Mouse (Mus musculus) midbrain, embryonic 14.5 days (tissue): ENCODE measurements around the gene Srprb. TPM values are rescaled to one million over a fixed set of nuclear protein-coding genes. Genes with fewer than 3 reads are reported as not detected.

Experiments
- ATAC-seq: fragments of 200-750 bp; cut with Nextera tagmentation; 2 replicates; pipeline ENCODE4 v1.8.0; 2017; ENCODE audit warnings: moderate number of reproducible peaks, moderate library complexity; ENCODE audit not compliant: low FRiP score, low TSS enrichment
- DNase-seq: peaks from one replicate; pipeline ENCODE4 v3.0.0-alpha.2; 2015
- H3K27ac ChIP-seq: fragments of 300-500 bp; sonication (generic); replicated peaks from 2 replicates; pipeline ENCODE4 v1.5.1; 2014; ENCODE audit warnings: mild to moderate bottlenecking, low read depth, low read length, moderate library complexity
- H3K27me3 ChIP-seq: fragments of 300-500 bp; sonication (generic); 2 replicates; pipeline ENCODE4 v1.6.1; 2014; ENCODE audit warnings: low read length, control low read depth, mixed read lengths; ENCODE audit not compliant: control insufficient read depth, insufficient read depth
- H3K36me3 ChIP-seq: fragments of 300-500 bp; sonication (generic); 2 replicates; pipeline ENCODE4 v1.6.1; 2014; ENCODE audit warnings: low read length, control low read depth; ENCODE audit not compliant: control insufficient read depth, insufficient read depth
- H3K4me1 ChIP-seq: fragments of 300-500 bp; sonication (generic); 2 replicates; pipeline ENCODE4 v1.6.1; 2014; ENCODE audit warnings: mild to moderate bottlenecking, antibody characterized with exemption, low read length, control low read depth; ENCODE audit not compliant: control insufficient read depth, insufficient read depth
- H3K4me2 ChIP-seq: fragments of 300-500 bp; sonication (generic); 2 replicates; pipeline ENCODE4 v1.6.1; 2014; ENCODE audit warnings: mild to moderate bottlenecking, low read length, moderate library complexity
- H3K4me3 ChIP-seq: fragments of 300-500 bp; sonication (generic); replicated peaks from 2 replicates; pipeline ENCODE4 v1.5.1; 2014; ENCODE audit warnings: low read depth, low read length
- H3K9ac ChIP-seq: fragments of 300-500 bp; sonication (generic); replicated peaks from 2 replicates; pipeline ENCODE4 v1.6.1; 2014; ENCODE audit warnings: mild to moderate bottlenecking, low read length, moderate library complexity
- H3K9me3 ChIP-seq: fragments of 300-500 bp; sonication (generic); 2 replicates; pipeline ENCODE4 v1.6.1; 2016; ENCODE audit warnings: low read length, control low read depth, mixed read lengths; ENCODE audit not compliant: control insufficient read depth
- WGBS: fragments of 180-500 bp; shearing (Covaris S2); extraction: QIAGEN DNeasy Blood & Tissue Kit; methylation state at CpG from one replicate; pipeline ENCODE4 v1.1.7; 2014; 5-methylcytosine and 5-hydroxymethylcytosine counted together
- polyA plus RNA-seq: library from polyadenylated mRNA; unstranded; fragments of >200 nt; fragmentation: Nextera tagmentation; extraction: Ambion mirVana; gene quantifications from 2 replicates; pipeline ENCODE4 v1.2.1, GENCODE M21; 2014

Srprb gene
- polyA plus RNA-seq, 1 experiment from 2014 or later: 55.4 TPM

- Histone ChIP-seq H3K9ac (no peak overlapping the region), H3K4me3 (no peak overlapping the region), H3K4me1 (peaks cover 10% of the 10 kb centered on the region; the same call in 1 of the 2 replicates), H3K9me3 (no peaks in the 10 kb centered on the region), H3K4me2 (no peak overlapping the region), H3K36me3 (peaks cover 48% of the 10 kb centered on the region), H3K27me3 (no peaks in the 10 kb centered on the region), H3K27ac (no peak overlapping the region)
- ATAC-seq: no peak
- 77% methylated on average over 4 of the region's 4 CpGs for WGBS
- DNase-seq: no peak
Measured at GRCm38 (mm10) chr9:103184855-103185254, 17.1 kb downstream of the Srprb start.

GRCm38 (mm10) chr9:103181886-103182285 lies 20.1 kb downstream of the Srprb start:
- DNase-seq (no peak), ATAC-seq (no peak)
- no peak overlapping the region for H3K9ac ChIP-seq
- H3K27ac ChIP-seq: no peak overlapping the region
- H3K27me3 ChIP-seq: no peaks in the 10 kb centered on the region
- H3K4me2 ChIP-seq: no peak overlapping the region
- H3K4me3 ChIP-seq: no peak overlapping the region
- H3K36me3 ChIP-seq: peaks cover 41% of the 10 kb centered on the region
- H3K4me1 ChIP-seq: peaks cover 10% of the 10 kb centered on the region; the same call in 1 of the 2 replicates
- 92% methylated on average over 8 of the region's 8 CpGs for WGBS
- no peaks in the 10 kb centered on the region for H3K9me3 ChIP-seq

GRCm38 (mm10) chr9:103180807-103181565 lies 21.0 kb downstream of the Srprb start:
- no peaks in the 10 kb centered on the region for H3K9me3 ChIP-seq
- 8% methylated on average over 20 of the region's 20 CpGs for WGBS
- peak overlapping the region; percentile 45 for H3K4me2 ChIP-seq
- ATAC-seq (peak; percentile 70; the same call in 1 of the 2 replicates), DNase-seq (peak; percentile 84)
- peak overlapping the region; percentile 4; the same call in 1 of the 2 replicates for H3K9ac ChIP-seq
- H3K27me3 ChIP-seq: no peaks in the 10 kb centered on the region
- no peak overlapping the region; the same call in 1 of the 2 replicates for H3K4me3 ChIP-seq
- peaks cover 10% of the 10 kb centered on the region; the same call in 1 of the 2 replicates for H3K4me1 ChIP-seq
- peak overlapping the region; percentile 22; the same call in 1 of the 2 replicates for H3K27ac ChIP-seq
- H3K36me3 ChIP-seq: peaks cover 41% of the 10 kb centered on the region

GRCm38 (mm10) chr9:103180303-103180702 lies 21.6 kb downstream of the Srprb start:
- Histone ChIP-seq H3K9ac (peak overlapping the region; percentile 4; the same call in 1 of the 2 replicates), H3K4me3 (no peak overlapping the region), H3K27ac (0 out of 2 replicates have a peak overlapping the region, but pooled peaks have one; percentile 22), H3K4me1 (peaks cover 10% of the 10 kb centered on the region; the same call in 1 of the 2 replicates), H3K9me3 (no peaks in the 10 kb centered on the region), H3K36me3 (peaks cover 44% of the 10 kb centered on the region), H3K4me2 (peak overlapping the region; percentile 45; the same call in 1 of the 2 replicates), H3K27me3 (no peaks in the 10 kb centered on the region)
- ATAC-seq (no peak), DNase-seq (peak; percentile 31)
- WGBS: 73% methylated on average over 3 of the region's 3 CpGs

- Histone ChIP-seq H3K4me2 (no peak overlapping the region), H3K27me3 (no peaks in the 10 kb centered on the region), H3K9me3 (no peaks in the 10 kb centered on the region), H3K4me1 (peaks cover 5% of the 10 kb centered on the region; the same call in 1 of the 2 replicates), H3K9ac (no peak overlapping the region), H3K27ac (no peak overlapping the region), H3K36me3 (peaks cover 48% of the 10 kb centered on the region), H3K4me3 (no peak overlapping the region)
- ATAC-seq (no peak), DNase-seq (no peak)
- WGBS: 97% methylated on average over 7 of the region's 7 CpGs
Measured at GRCm38 (mm10) chr9:103175692-103176091, 26.2 kb downstream of the Srprb start.

- Histone ChIP-seq H3K27ac (no peak overlapping the region), H3K4me3 (no peak overlapping the region), H3K27me3 (no peaks in the 10 kb centered on the region), H3K4me2 (no peak overlapping the region), H3K9ac (no peak overlapping the region), H3K4me1 (no peaks in the 10 kb centered on the region), H3K36me3 (peaks cover 43% of the 10 kb centered on the region), H3K9me3 (no peaks in the 10 kb centered on the region)
- WGBS: 68% methylated on average over 6 of the region's 6 CpGs
- ATAC-seq (no peak), DNase-seq (peak; percentile 26)
Measured at GRCm38 (mm10) chr9:103174771-103175519, 27.0 kb downstream of the Srprb start.

GRCm38 (mm10) chr9:103168771-103169170 lies 33.2 kb downstream of the Srprb start:
- Histone ChIP-seq H3K27me3 (no peaks in the 10 kb centered on the region), H3K4me3 (no peak overlapping the region), H3K9me3 (no peaks in the 10 kb centered on the region), H3K4me2 (no peak overlapping the region), H3K9ac (no peak overlapping the region), H3K36me3 (peaks cover 74% of the 10 kb centered on the region), H3K4me1 (no peaks in the 10 kb centered on the region), H3K27ac (no peak overlapping the region)
- no peak for DNase-seq
- 81% methylated on average over 7 of the region's 7 CpGs for WGBS
- ATAC-seq: no peak

GRCm38 (mm10) chr9:103168046-103168445 lies 33.9 kb downstream of the Srprb start:
- no peaks in the 10 kb centered on the region for H3K4me1 ChIP-seq
- ATAC-seq: no peak
- H3K4me2 ChIP-seq: no peak overlapping the region
- 70% methylated on average over 6 of the region's 6 CpGs for WGBS
- H3K4me3 ChIP-seq: no peak overlapping the region
- no peak overlapping the region for H3K27ac ChIP-seq
- H3K36me3 ChIP-seq: peaks cover 75% of the 10 kb centered on the region
- DNase-seq: no peak
- no peaks in the 10 kb centered on the region for H3K27me3 ChIP-seq
- no peak overlapping the region for H3K9ac ChIP-seq
- no peaks in the 10 kb centered on the region for H3K9me3 ChIP-seq
